Mouse (Mus musculus) gastrocnemius, adult 8-10 months (tissue): Measurements from ENCODE around the gene Tmem94. TPM values are rescaled to one million over a fixed set of nuclear protein-coding genes. Genes with fewer than 3 reads are reported as not detected.
A peak's percentile ranks its signal among the peaks of the same experiment; 100 is the strongest.

Experiments
- DNase-seq, 2 experiments: peaks; one replicate each; pipeline ENCODE4 v3.0.0; 2022; ENCODE audit warnings: low spot score in 2 of 2
- total RNA-seq, 4 experiments: library from RNA; stranded (reverse); gene quantifications; 2 replicates each; pipeline ENCODE4 v1.2.4; 2022

Tmem94 gene
- total RNA-seq, 4 experiments from 2014 or later, result 90.5 to 118 (median 104) TPM

DNA sequence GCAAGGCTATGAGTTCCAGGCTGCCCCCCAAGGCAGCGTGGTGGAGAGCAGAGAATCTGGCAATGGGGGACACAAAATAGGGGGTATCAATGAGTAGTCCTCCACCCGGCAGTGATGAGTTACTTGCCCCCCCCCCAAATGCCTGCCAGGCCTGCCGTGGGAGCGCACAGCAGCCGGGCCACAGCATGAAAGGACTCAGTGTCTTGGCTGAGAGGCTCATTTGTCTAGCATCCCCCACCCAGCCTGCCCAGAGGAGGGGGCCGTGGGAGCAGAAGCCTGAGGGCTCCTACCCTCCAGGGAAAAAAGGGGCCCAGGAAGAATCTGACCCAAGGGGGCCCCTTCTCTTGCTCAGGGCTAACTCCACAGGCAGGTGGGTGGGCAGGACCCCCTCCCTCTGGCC, 42.1 kb downstream of the Tmem94 start:
- DNase-seq, result no peak

DNA sequence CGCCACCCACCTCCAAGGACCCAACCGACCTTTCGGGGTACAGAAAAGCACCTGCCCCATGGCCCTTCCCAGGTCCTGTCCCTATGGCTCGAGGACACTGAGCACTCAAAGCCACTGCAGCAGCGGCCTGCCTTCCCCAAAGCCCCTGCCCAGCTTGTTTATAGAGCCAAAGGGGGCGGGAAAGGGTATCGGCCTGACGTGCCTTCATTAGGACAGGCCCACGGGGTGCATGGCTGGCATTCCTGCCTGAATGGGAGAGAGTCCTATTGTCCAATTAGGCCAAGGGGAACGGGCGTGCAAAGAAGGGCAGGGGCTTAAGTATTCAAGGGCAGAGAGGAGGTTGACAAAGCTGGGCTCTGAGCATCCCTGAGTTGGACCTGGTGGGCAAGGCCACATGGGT, 42.7 kb downstream of the Tmem94 start:
- DNase-seq, result no peak

DNA sequence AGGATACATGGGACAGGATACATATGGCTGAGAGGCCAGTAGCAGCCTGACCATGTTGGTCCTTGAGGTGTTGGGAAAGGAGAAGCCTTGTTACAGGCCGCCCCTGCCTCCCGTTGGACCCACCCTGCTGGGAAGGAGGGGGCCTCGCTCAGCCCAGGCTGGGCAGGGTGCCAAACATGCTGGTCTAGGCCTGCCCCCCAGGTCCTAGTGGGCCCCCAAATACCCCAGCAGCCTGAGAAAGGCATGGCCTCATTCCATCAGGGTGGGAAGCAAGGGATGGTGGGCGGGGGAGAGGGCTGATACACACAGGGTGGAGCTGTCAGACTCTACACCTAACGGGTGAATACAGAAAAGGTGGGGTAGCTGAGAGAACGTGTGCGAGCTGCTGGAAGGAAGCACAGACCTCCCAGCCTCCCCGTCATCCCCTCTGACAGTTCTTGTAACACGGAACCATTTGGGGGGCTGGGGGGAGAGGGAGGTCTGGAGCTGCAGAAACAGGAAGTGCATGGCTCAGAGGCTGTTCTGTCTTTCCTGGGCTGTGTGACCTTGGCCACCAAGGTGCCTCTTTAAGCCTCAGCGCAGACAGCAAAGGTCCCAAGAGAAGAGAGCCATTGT, 43.6 kb downstream of the Tmem94 start:
- no peak for DNase-seq

DNA sequence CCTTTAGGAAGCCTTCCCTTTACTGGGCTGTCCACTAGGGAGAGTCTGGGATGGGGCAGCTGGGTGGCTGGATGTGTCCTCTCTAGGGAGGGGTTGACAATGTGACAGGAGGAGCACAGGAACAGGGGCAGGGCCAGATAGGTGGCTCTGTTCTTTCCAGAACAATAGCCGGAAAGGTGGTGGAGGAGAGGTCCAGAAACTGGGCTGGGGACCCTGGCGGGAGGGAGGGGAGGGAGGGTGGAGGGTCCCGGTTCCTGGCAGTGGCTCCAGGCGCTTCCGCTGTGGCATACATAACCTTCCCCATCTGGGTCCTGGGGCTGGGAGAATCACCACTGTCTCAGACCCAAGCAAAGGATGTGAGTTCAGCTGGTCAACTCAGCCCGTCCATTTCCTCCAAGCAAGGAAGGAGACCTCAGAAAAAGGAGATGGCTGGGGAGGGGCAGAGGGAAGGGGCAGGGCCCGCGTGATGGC, 44.1 kb downstream of the Tmem94 start:
- DNase-seq, result no peak

DNA sequence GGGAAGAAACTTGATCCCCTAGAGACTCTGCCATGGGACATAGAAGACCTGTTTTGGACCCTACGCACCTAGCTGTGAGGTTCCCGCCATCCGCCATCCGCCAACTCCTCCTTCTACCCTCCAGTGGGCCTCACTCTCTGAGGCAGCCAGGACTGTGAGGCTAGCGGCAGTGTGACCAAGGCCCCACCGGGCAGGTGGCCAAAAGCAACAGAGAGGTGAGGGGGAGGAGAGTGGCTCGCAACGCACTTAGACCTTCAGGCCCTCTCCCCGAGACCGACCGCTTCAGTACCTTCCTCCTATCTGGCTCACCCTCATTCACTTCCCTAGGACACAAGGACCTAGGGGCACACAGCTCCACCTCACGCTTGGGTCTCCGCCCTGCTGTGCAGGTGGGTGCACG, 45.1 kb downstream of the Tmem94 start:
- DNase-seq, result no peak

DNA sequence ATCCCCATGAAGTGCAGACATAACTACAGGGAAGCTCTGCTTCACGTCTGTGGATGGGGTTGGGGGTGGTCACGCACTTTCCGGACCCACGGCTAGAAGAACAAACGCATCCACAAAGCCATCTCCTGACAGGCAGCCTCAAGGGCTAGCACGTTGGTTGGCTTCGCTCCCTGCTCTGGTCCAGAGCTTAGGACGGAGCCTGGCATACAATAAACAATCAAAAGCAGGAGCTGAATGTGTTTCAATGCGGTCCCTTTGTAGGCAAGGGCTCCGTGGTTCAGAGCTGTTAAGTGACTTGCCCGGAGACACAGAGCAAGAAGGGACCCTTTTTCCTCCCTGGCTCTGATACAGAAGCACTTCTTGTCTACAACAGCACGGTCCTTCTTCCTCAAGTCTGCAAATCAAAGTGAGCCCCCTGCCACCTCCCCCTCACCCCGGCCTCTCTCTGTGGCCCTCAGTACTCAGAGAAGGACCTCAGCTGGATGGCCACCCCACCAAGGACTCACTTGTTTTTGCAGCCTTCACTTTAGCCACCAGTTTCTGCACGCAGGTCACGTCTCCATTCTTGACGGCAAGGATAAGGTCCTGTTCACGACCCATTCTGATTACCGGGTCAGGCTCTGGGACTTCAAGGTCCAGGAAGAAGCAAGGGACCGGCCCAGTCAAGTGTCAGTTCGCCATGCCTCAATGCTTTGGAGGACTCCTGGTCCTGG, 46.3 kb downstream of the Tmem94 start:
- DNase-seq, result no peak

DNA sequence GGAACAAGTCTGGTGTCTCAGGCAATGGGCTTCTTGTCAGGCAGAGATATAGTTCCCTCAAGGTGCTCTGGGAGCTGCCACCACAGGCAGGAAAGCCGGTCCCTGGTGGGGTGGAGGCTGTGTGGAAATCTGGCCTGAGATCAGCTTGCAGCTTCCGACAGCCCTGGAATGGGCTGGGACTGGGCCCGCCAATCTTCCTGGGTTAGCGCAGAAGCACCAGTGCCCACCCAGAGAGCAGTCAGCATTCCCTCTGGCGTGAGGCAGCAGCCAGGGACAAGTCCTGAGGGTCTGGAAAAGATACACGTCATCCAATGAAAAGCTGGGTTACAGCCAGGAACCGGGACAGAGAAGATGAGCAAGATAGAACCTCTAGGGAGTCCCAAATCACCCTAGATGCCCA, 46.9 kb downstream of the Tmem94 start:
- DNase-seq, result no peak

DNA sequence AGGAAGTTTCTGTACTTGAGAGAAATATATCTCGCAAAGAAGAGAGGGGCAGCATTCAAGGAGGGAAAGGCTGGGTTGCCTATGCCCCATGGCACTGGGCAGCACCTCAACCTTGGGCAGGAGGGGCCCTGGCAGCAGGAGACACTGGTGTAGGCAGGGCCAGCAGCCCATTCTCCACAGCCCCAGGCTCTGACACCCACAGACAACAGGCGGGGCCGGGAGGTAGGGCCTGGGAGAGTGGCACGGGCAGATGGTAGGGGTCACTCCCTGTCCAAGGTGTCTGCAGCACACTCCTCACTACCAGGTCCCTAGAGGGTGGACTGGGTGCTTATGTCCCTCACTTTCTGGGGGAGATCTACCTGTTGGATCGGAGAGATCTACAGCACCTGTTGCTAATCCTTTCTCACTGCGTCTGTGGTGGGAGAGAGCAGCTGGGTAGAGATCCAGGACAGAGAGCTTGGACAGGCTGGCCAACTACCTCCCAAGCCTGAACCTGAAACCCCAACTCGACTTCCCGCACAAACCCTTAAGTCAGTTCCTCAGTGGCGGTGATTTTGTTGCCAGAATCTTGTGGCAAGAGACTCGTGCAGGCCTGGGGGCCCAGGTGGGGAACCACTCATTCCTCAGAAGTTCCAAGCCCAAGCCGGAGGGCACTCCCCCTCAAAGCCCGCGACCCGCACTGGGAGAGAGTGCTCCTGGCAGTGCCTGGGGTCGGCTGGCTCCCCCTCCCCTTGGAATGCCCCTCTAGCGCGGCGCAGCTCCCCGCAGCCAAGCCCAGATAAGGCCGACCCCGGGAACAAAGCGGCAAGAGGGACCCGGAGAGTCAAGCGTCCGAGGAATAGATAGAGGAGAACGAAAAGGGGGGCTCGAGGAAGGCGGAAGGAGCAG, 47.5 kb downstream of the Tmem94 start:
- DNase-seq, result no peak

DNA sequence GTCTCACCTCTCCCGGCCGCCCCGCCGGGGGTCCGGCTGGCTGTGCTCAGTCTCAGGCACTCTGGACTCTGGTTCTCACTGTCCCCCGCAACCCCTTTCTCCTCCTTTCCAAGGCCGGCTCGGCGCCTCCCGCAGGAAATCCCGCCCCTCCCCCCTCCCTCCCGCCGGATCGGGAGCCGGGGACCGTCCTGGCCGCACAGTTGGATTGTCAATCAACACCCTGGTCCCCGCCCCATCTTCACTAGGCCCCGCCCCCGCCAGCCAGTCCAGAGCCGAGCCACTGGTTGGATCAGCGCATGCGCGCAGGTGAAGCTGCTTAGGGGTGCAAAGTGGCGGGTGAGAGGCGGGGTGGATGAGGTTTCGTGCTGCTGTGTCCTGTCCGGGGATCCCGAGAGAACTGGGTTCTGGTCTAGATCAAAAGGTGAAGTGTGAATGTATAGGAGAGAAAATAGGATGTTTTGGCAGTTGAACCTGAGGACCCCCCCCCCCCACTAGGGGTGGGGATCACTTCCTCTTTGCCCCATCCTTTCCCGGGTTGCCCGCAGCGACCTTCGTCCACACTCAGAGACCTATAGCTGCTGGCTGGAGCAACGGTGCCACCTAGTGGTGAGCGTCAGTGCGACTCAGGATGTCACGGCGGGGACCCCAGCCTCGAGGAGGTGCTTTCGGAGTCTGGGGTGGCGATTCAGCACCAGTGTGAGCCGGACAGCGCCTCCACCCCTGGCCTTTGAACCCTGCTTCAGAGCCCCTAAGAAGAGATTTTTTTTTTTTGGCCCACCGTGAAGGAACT, 48.5 kb downstream of the Tmem94 start, which contains the start of gene Caskin2:
TSS of gene Caskin2 (minus strand) at position 133 of the 790 bp plus-strand sequence.
- DNase-seq, result peak; percentile 86 to 93

DNA sequence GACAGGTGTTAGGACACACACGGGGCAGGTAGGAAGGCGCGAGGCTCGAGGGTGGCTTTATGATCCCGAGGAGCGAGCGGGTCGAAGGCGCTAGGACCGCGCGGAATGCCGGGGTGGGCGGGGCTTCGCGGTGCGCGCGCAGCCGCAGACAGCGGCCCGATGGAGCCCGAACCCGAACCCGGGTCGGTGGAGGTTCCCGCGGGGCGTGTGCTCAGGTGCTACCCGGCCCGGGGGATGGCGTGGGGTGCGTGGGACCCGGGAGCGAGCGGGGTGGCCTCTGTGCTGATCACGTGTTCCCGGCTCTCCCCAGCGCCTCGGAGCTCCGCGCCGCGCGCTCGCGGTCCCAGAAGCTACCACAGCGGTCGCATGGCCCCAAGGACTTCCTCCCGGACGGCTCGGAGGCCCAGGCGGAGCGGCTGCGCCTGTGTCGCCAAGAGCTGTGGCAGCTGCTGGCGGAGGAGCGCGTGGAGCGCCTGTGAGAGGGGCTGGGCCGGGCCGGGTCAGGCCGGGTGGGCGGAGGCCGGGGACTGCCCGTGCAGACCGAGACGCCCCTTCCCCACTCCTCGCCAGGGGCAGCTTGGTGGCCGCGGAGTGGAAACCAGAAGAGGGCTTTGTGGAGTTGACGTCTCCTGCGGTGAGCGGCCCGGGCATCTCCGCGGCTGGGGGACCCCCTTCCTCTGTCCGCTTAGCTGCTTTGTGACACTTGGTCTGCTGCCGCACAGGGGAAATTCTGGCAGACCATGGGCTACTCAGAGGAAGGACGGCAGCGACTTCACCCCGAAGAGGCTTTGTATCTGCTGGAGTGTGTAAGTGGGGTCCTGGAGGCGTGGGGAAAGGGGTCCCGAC, 49.6 kb downstream of the Tmem94 start, which contains the start of gene Tsen54:
TSS of gene Tsen54 (plus strand) at position 120 of the 846 bp plus-strand sequence.
- peak; percentile 70 to 72 for DNase-seq

DNA sequence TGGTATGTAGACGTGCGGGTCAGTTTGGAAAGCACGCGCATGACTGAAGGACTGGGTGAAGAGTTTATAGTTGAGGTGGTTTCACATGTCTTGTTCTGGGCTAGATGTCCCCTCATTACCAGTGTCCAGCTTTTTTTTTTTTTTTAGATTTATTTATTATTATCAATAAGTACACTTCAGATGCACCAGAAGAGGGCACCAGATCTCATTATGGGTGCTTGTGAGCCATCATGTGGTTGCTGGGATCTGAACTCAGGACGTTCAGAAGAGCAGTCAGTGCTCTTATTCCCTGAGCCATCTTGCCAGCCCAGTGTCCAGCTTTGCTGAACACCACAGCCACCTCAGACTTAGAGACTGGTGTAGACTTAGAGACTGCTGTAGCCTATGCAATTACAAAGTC, 52.1 kb downstream of the Tmem94 start:
- no peak for DNase-seq

DNA sequence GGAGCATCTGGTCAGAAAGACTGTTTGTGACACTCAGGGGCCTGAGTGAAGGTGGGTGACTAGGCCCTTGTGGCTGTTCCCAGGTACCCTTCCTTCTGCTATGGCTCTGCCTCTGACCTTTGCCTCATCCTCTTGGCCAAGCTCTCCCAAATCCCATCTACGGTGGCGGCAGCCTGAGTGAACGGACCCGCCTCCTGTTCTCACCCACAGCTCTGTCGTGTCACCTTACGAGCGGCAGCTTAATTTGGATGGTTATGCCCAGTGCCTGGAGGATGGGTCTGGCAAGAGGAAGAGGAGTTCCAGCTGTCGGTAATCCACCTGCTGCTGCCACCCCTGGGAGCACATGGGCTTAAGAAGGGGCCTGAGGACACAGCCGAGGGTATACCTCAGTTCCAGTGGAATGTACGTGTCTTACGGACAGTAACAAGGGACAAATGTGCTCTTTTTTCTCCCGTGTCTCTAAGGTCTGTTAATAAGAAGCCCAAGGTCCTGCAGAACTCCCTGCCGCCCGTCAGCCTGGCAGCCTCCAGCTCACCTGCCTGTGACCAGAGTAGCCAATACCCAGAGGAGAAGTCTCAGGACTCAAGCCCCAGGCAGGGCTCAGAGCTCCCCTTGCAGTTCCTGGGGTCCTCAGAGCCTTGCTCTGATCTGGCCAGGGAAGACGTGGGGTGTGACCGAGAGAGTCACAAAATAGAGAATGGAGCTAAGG, 54.8 kb downstream of the Tmem94 start:
- DNase-seq, result peak in 1 of 2 experiments; percentile 31

DNA sequence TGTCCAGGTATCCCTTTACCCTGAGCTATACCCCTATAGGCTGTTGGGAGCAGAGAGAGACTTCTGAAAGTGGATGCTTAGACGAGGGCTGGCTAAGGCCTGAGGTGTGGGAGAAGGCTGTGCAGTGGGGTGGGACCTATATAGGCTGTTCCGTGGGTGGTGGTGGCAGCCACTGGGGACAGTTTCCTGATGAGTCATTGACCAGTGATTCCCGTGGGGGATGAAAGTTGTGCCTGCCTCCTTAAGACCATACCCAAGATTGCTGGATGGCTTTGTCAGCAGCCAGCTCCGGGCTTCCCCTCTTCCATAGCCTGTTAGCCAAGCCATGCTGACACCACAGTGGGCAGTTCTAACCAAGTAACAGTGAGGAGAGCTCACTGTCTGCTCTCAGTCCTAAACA, 55.8 kb downstream of the Tmem94 start:
- DNase-seq, result no peak

DNA sequence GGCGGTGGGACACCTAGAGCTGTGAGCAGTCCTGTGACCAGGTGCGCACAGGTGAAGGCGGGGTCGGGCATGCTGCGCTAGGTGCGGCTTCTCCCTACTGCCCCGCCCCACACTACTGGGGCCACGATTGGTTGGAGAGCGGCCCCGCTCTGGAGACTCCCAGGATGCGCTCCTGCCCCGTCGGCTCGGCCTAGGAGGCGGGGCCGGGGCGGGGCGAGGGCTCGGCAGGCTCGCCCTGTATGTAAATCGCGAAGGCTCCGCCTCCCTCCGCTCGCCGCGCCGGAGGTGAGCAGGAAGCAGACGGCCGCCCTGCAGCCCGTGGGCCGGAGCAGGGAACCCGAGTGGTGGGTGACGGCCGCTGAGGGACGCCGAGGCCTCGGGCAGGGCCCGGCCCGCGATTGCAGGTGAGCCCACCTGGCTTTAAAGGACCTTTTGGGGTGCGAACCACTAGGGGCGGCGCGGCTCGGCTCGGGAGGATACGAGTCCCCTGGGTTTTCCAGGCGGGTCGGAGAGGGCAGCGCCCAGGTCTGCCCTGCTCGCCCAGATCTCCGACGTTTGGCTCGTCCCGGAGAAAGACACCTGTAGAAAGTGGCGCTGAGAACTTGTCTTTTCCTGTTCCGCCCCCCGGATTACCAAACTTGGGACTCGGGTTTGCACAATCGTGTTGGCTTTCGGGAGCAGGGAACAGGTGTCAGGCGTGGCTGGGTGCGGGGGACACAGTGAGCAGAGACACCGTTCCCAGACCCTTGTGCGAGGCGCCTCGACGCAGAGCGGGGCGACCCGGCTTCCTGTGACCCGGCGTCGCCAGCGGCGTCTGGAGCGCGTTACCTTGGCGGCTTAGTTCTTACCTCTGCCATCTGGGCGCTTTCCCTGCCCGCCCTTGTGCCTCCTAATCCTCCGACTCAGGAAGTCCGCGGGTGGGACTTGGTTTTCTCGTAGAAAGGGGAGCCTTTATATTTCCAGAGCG, 58.8 kb downstream of the Tmem94 start, which contains the start of gene Llgl2:
TSS of gene Llgl2 (plus strand) at position 276 of the 967 bp plus-strand sequence.
- DNase-seq, result peak; percentile 75 to 82

DNA sequence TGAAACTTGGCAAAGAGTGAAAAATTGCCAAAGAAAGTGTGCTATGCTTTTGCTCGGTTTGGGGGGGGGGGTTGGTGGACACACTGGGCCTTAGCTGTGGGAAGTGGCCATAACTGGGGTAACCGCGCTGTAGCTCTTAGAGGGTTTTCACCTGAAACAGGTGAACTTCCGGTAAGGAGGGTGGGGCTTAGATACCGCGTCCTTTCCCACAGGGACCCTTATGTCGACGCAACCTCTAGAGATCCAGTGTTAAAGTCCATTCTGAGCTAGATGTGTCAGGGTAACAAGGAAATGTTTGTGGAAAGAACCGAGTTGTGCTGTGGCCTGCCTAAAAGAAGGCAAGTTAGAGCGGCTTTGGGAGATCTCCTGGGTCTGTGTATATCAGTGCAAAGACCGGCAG, 59.6 kb downstream of the Tmem94 start:
- DNase-seq, result no peak

DNA sequence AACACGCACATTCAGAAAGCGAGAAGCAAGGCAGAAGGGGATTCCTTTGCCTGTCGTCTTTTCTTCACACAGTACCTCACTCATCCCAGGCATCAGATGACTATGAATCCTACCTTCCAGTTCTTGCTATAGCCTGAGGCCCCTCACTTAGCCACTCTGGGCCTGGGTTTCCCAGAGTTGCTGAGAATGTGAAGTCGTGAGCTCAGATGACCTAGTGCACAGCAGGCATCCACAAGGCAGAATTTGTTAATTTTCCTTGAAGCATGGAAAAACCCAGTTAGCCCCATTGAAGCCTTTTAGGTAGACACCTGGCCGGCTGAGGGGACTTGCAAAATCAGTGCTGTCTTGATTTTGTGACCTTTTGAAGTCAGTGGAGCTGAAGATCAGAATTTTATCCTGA, 61.3 kb downstream of the Tmem94 start:
- no peak for DNase-seq

DNA sequence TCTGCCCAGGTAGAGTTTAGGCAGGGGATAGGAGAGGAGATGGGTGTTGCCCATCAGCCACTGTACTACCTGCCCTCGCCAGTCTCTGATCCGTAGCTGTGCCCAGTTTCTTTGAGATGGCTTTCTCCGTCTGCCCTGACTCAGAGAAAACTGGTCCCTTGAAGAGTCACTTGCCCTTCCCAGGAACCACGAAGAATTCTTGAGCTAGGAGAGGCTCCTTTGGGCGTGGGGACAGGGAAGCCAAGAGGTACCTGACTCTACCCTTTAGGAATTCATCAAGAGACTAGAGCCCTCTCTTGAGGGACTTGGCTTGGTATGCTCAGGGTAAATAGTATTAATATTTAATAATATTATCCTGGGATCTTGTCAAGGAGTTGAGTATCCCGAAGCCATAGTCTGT, 62.4 kb downstream of the Tmem94 start:
- DNase-seq, result no peak

DNA sequence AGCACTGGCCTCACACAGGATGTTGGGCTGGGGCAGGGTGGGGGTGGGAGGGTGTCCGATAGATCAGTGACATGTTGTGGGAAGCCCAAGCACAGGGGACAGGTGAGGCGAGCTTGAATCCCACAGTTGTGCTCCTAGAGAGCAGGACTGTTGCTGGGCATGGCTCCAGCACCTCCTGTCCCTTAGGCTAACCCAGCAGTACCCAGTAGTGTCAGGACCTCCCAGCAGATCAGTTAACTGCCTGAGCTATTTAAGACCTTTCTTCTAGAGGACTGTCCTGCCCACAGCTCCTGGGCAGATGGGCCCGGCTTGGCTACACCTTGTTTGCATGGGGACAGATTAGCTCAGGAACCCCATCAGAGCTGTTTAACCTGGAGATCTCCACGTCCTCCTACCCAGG, 63.8 kb downstream of the Tmem94 start:
- DNase-seq, result peak; percentile 30 to 54
